Mouse (Mus musculus) MEL-GATA-1-ER (cell line): ENCODE measurements at regions not wholly inside any gene's neighbourhood (a gene's known extent, or its start where the extent isn't known, plus 50 kb on each side); places are given as distances from the start of the nearest gene placed in this dataset.

Source experiments
- DNase-seq: peaks from one replicate; pipeline ENCODE4 v3.0.0-alpha.2; 2012; ENCODE audit warnings: low read depth; ENCODE audit errors: extremely low read depth

DNA sequence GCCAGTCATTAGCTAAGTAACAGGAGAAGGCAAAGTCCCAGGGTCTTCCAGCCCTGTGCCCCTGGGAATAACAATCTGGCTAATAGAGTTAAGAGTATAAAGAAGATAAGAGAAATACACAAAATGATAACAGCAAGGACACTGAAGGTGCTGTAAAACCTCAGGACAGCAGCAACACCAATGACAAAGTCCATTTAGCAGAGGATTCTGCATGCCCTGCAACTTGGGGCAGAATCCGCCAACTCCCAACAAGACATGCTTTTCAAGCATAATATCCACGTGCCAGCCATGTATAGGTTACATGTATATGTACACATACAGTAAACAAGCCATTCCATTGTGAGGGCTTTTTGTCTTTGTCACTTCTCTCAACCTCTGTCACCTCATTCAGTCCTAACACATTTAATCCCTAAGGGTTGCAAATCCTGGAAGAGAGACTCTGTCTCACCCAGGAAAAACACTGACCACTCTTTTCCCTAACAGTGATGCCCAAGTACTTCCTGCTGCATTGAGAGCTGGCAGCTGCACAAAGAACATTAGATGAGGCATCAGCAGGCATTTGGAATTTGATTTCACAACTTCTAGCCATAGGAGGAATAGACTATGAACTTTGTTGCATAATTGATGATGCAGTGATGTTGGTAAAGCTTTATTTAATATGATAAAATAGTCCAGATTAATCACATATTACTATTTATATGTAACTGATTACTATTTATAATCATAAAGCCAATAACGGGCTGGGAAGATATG lies 105.8 kb upstream of the Slc4a7 start:
- DNase-seq, result no peak

DNA sequence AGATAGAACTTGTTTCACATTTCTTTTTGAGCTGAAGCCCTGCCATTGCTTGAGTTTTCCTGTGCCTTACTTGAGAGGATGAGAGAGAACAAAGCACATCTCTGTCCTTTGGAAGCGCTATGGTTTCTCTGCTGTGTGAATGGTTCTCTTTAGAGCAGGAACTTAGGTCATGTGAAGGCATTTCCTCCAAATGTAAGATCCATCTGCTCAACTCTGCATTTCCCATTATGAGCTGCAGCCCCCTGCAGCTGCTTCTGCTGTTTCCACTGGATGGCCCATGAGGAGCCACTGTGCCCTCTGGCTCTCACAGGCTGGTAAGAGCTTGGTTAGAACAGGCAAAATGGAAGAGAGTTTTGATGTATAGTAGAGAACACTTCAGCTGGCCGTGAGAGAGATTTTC lies 102.5 kb upstream of the Slc4a7 start:
- DNase-seq, result no peak

DNA sequence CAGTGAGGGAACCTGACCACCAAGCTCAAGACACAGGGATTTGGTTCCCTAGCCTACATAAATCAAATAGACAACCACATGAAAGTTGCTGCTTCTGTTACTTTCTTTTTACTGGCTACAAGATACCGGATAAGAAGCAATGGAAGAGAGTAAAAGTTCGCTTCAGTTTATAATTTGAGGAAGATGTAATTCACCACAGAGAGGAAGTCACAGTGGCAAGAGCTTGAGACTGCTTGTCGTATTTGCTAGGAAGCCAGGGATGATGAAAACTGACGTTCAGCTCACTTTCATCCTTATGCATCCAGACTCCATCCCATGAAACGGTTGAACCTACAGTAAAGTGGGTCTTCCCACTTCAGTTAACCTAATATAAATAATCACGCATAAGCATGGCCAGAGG lies 102.1 kb upstream of the Slc4a7 start:
- peak; percentile 2 for DNase-seq

DNA sequence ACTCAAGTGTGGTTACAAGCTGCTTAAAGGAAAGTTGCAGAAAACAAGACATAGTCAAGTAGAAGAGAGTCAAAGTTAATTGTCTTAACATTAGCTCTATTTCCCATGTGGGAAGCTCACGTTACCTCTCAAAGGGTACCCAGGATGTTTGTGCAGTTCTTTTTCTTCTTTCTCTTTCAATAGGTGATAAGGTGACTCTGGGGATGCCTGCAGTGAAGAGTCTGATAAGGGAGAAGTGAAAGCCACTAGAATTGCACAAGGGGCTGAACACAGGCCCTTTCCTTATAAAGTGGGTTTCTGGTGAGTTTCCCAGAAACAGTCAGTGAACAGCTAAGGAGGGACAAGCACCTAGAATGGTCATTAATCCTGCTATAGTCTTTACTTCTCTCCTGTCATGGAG lies 98.6 kb upstream of the Slc4a7 start:
- DNase-seq, result no peak

DNA sequence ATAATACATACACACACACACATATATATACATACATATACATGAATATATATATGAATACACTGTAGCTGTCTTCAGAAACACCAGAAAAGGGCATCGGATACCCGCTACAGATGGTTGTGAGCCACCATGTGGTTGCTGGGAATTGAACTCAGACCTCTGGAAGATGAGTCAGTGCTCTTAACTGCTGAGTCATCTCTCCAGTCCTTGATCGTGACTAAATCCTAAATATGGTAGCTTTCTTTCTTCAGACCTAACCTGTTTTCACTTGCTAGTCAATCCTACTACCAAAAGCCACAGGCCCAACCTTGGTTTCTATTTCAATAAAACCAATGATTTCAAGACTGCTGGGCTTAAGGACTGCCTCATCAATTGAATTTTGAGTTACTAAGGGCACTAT lies 95.0 kb upstream of the Slc4a7 start:
- DNase-seq, result no peak

DNA sequence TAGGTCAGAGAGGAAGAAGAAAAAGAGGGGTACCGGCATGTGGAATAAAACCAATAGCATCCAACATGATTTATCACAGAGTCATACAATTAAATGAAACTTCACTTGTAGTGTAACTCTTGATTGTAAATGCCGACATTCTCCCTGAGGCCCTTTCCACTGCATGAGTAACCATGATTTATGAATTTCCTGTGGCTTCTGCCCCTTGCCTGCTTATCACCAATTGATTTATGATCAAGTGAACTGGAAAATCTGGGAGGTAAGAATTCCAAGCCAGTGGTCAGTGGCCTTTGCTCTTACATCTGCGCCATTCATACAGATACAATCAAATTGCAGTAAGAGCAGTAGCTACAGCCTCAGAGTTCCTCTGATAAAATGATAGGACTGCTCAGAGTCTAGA lies 89.8 kb upstream of the Slc4a7 start:
- no peak for DNase-seq

DNA sequence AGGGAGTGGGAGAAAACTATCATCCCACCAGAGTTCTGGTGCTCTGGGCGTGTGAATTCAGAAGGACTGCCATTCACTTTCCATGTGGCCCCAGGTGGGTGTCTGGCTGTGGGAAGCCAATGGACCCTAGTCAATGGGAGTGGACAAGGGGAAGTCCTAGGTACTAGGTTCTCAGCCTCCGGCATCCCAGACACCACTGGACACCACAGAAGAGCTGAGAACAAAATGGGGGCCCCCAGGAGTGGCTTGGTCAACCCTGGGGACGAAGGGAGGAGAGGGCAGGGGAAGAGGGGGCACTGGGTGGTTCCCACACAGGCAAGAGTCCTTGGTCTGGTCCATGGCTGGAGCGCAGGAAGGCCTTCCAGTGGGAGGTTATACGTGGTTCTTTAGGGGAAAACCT lies 81.8 kb upstream of the Slc4a7 start:
- no peak for DNase-seq

DNA sequence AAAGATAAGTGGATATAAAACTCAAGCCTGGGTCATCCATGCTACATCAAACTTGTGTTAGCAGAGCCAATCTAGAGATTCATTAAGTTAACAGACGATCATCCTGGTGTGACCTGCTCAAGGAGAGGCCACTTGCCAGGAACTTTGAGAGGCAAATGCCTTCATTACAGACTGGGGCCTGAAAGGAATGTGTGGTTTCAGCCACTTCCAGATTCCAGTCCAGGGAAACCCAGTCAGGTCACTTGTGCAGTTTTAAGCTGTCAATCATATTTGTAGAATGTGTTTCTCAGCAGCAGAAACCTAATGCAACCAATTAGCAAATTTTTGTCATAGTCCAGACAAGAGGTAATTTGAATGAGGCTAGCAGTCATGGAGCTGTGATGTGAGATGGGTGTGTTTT lies 73.4 kb upstream of the Slc4a7 start:
- DNase-seq, result no peak

DNA sequence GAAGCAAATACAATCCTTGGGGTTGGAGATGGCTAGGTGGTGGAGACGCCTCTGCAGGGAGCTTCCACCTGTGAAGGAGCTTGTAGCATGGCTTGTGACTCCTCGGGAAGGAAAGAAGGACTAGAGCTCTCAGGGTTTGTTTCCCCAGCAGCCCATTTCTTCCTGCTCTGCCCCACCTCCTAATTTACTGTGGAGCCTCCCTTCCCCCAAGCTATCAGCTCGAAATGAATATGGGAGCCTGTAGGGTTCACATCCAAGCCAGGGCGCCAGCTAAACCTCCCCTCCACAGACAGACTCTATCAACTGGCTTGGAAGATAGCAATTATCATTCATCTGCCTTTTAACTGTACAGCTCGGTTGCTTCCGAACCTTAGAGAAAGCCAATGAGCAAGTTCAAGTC lies 70.3 kb upstream of the Slc4a7 start:
- DNase-seq, result no peak

DNA sequence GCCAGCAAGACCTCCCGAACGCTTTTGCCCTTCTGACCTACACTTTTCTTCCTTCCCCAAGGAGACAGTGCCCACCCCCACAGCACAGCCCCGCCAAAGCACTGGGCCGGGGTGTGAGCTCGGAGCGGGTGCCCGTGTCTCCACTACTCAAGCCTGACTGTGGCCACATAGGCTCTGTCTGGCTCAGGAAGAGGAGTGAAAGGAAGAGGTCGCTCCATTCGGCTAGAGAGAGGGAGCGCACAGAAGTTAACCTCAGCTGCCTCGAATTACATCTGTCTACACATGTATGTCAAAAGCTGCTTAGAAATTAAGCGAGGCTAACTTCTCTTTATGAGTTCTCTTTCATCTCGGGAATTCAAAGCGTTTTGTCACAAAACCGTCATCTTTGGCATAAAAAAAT lies 69.6 kb upstream of the Slc4a7 start:
- DNase-seq, result no peak

DNA sequence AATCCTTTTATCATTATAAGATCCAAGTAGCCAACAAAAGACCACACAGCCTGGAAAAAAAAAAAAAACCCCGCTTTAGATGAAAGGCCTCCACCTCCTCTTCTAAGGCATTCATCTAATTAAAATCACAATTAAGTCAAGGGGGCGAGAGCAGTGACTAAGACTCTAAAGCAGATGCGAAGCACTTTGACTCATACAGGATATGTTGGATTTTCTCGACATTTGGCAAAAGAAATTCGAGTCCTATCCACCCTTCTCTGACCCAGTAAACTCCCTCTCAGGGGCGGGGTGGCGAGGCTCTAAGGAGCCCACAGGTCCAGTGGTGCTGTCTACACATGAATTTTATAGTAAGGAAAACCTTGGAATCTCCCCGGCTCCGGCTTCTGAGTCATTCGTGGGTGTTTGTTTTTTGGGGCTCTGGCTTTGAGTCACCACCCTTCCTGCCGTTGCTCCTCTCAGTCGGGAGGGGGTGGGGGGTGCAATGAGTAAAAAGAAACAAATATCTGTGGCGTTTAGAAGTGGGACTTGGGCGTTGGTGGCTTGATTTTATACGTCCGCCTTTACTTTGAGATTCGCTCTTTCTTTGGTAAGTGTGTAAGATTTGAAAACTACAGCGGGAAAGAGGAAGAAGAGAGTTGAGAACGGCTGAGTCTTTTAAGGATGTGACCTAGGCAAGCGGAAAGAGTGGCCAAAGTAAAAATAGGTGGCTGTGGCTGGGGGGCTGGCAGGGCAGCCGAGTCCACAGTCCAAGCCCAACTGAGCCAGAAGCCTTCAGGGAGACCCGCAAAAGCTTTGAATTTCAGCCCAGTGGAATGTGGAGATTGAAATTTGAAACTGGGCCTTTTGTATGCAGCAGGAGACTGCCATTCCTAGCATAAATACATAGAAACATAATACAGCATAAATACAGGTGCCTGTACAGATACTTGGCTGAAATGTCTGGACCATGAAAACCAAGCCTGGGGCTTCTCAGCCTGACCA lies 68.8 kb upstream of the Slc4a7 start:
- no peak for DNase-seq

DNA sequence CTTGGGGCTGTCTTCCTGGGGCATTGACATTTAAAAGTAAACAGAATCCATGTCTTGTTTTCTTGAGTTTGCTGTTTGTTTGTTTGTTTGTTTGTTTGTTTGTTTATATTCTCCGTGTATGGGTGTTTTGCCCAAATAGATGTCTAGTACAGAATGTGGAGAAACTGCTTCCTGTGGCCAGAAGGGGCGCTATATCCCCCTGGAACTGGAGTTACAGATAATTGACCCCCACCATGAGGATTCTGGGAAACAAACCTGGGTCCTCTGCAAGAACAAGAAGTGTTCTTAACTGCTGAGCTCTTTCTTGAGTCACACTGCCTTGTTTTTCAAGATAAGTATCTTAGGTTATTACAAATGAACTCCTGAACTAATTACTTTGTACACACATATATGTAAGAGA lies 68.1 kb upstream of the Slc4a7 start:
- DNase-seq, result no peak

DNA sequence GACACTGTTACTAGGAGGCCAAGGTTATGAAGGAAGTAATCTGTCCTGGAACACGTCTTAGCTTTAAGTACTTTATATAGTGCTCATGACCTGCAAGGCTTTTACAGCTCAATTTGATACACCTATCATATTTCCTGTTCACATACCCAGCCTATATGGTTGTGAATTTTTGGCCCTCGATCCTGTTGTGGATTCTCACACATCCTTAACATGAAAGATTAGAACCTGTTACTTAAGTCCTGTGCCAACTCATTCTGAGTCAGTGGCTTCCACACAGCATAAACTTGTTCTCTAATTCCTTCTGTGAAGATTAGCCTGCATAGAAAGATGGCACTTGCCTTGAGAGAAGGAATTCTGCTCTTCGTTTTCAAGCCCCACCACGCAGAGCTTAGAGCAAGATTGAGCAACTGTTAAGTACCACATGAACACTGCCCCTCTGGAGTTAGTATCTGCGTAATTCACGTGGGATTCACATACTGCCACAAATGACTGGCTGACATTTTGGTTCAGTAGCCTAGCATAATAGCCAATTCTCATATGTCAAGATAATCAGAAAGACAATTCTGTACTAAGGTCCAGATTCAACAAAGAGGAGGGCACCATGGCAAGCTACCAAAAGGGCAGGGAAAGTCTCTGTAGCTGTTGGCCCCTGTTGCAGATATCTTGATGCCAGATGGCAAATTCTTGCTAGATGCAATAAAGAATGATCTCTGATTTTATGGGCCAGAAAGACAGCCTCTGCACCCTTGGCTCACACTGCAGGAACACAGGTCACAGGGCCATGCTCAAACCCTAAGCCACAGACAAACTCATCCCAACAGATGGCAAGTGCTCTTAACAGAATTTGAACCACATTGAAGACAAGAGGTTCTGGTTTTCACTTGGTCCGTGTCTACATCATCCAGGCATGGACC lies 62.7 kb upstream of the Slc4a7 start:
- DNase-seq, result no peak

DNA sequence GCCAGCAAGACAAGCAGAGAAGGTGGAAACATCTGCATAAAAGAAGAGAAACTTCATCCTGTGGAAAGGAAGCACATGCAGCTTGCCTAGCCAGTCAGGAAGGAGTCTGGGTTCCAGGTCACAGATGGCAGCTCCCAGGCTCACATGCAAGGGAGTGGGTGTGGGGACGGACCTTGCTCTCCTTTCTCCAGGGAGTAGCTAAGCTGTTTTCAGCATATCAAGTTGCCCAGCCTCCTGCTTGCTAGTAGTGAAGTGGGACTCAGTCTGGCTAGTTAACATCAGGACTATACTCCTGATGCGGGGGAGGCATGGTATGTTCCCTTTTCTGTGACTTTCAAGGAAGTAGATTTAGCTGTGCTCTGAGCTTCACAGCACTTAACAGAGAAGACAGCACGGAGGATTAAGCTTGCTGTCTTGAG lies 62.0 kb upstream of the Slc4a7 start:
- DNase-seq, result no peak

DNA sequence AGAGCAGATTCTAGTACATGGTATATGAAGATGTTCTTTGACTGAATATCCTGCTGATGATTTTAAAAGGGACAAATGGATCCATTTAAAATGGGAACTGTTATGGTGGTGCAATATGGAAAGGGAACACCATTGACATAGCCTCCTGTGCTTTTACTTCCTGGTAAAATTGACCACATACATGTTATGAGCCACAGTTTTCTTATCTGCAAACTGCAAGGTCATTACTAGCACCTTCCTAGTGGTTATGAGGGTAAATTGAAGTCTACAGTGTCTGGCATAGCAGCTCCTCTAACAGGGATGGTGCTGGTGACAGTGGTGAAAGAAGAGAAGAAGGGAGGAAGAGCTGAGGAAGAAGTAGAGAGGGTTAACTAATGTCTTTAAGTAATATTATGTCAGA lies 61.5 kb upstream of the Slc4a7 start:
- DNase-seq, result no peak

DNA sequence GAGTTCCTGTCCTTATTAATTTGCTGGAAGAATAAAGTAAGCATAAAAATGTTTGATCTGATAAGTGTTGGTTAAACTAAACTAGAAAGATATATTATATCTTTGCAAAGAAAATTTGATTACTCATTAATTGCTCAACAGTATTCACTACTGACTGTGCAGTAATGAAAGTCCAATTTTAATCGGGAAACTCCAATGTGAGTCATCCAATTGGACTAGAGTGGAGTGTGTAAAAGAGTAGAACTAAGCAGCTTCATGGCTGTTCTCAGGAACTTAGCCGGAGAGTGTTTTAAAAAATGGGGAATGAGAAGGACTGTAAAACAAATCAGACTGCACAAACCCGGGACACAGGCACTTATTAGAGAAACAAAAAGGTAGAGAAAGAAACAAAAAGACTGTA lies 58.5 kb upstream of the Slc4a7 start:
- no peak for DNase-seq

DNA sequence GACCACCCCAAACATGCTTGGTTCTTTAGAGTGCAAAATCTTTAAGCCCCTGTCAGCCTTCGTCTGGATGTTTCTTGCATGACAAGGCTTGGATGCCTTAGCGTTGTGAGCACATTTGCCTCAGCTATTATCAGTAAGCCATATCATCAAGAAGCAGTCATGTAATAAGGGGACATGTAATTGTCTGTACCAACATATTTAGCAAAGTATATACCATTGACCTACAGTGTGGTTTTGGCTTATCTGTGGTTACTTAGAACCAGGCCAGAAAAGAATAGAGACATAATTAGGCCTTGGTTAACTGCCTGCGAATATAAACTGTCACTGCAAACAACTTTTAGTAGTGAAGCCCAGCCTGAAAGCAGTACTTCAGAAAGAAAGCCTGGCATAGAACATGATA lies 57.0 kb upstream of the Slc4a7 start:
- no peak for DNase-seq
